Mouse (Mus musculus) liver, embryonic 14.5 days (tissue): ENCODE data around the gene Stim1. TPM values are rescaled to one million over a fixed set of nuclear protein-coding genes. Genes with fewer than 3 reads are reported as not detected.

Source experiments
- ATAC-seq: fragments of 200-750 bp; cut with Nextera tagmentation; 2 replicates; pipeline ENCODE4 v1.8.0; 2017; ENCODE audit warnings: moderate number of reproducible peaks, mild to moderate bottlenecking, moderate library complexity; ENCODE audit not compliant: insufficient read depth
- DNase-seq, 3 experiments: peaks; one replicate each; pipeline ENCODE4 v3.0.0-alpha.2; 2012 to 2013; ENCODE audit warnings: low read depth in 3 of 3, low spot score in 3 of 3
- H3K27ac ChIP-seq: fragments of 300-500 bp; sonication (generic); 2 replicates; pipeline ENCODE4 v1.5.1; 2014; ENCODE audit warnings: moderate library complexity, mild to moderate bottlenecking, control low read depth, inconsistent platforms
- H3K27me3 ChIP-seq: fragments of 300-500 bp; sonication (generic); 2 replicates; pipeline ENCODE4 v1.6.1; 2014; ENCODE audit warnings: mild to moderate bottlenecking, low read length, moderate library complexity; ENCODE audit not compliant: control insufficient read depth, insufficient read depth
- H3K36me3 ChIP-seq: fragments of 300-500 bp; sonication (generic); replicated peaks from 2 replicates; pipeline ENCODE4 v1.6.1; 2014; ENCODE audit warnings: low read depth; ENCODE audit not compliant: control insufficient read depth, insufficient read depth
- H3K4me1 ChIP-seq, 2 experiments: fragments of 200-500 bp in 1 of 2; fragments of 300-500 bp in 1 of 2; sonication (generic) in 1 of 2; replicated peaks; 2 replicates each; pipeline ENCODE4 v1.6.1; 2012 to 2014; ENCODE audit warnings: antibody characterized with exemption in 1 of 2, inconsistent platforms in 1 of 2, low read length in 1 of 2; ENCODE audit not compliant: control insufficient read depth in 2 of 2, insufficient read depth in 2 of 2
- H3K4me2 ChIP-seq: fragments of 300-500 bp; sonication (generic); 2 replicates; pipeline ENCODE4 v1.6.1; 2014; ENCODE audit warnings: low read depth, mild to moderate bottlenecking, control low read depth, moderate library complexity
- H3K4me3 ChIP-seq, 2 experiments: fragments of 200-500 bp in 1 of 2; fragments of 300-500 bp in 1 of 2; sonication (generic) in 1 of 2; 2 replicates each; pipeline ENCODE4 v1.5.1; 2012 to 2014; ENCODE audit warnings: low read depth in 2 of 2, low read length in 2 of 2, mild to moderate bottlenecking in 2 of 2, control low read depth in 1 of 2, inconsistent platforms in 1 of 2, moderate library complexity in 1 of 2; ENCODE audit not compliant: insufficient read depth in 1 of 2
- H3K9ac ChIP-seq: fragments of 300-500 bp; sonication (generic); replicated peaks from 2 replicates; pipeline ENCODE4 v1.6.1; 2014; ENCODE audit warnings: mild to moderate bottlenecking, control low read depth, moderate library complexity
- H3K9me3 ChIP-seq: fragments of 300-500 bp; sonication (generic); 2 replicates; pipeline ENCODE4 v1.6.1; 2016; ENCODE audit warnings: low read length, mixed read lengths; ENCODE audit not compliant: control insufficient read depth
- CTCF ChIP-seq: IDR thresholded peaks from 2 replicates; pipeline ENCODE4 v1.5.1; 2016; ENCODE audit warnings: antibody characterized with exemption, low read depth, control low read depth
- EP300 ChIP-seq: IDR thresholded peaks from 2 replicates; pipeline ENCODE4 v1.6.1; 2016; ENCODE audit warnings: antibody characterized with exemption, low read depth
- WGBS: fragments of 180-500 bp; shearing (Covaris S2); extraction: QIAGEN DNeasy Blood & Tissue Kit; methylation state at CpG from one replicate; pipeline ENCODE4 v1.1.7; 2014; ENCODE audit not compliant: insufficient replicate concordance; 5-methylcytosine and 5-hydroxymethylcytosine counted together
- polyA plus RNA-seq, 2 experiments: library from polyadenylated mRNA; depleted of rRNA in 1 of 2; stranded (reverse) in 1 of 2; unstranded in 1 of 2; fragments of >200 nt; fragmentation: Nextera tagmentation in 1 of 2; extraction: Ambion mirVana in 1 of 2; gene quantifications; 2 replicates each; pipeline versions ENCODE4 v1.2.1 to v1.2.3; 2012 to 2014

The Stim1 gene
- polyA plus RNA-seq, 2 experiments, result 7.9 to 9.3 TPM

DNA sequence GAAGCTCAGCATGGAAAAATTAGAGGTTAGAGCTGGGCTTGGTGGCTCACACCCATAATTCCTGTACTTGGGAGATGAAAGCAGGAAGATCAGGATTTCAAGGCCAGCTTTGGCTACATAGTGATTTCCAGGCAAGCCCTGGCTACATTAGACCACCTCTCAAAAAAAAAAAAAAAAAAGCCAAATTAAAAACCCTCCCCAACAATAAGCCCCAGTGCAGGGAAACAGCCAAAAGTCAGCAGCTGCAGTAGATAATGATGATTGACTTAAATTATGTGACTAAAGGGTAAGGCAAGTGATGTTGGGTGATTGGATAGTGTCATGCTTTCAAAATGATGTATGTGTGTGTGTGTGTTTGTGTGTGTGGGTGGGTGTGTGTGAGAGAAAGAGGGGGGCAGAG, 47.3 kb downstream of the Stim1 start:
- Histone ChIP-seq H3K36me3 (no peaks in the 10 kb centered on the region), H3K9me3 (no peaks in the 10 kb centered on the region), H3K4me3 (no peak overlapping the region), H3K27me3 (no peaks in the 10 kb centered on the region), H3K4me1 (peaks cover 18 to 19% of the 10 kb centered on the region in 2 experiments), H3K4me2 (peak overlapping the region; percentile 33), H3K9ac (no peak overlapping the region), H3K27ac (no peak overlapping the region)
- ATAC-seq (no peak), DNase-seq (no peak)
- TF ChIP-seq EP300 (no peak), CTCF (no peak)

DNA sequence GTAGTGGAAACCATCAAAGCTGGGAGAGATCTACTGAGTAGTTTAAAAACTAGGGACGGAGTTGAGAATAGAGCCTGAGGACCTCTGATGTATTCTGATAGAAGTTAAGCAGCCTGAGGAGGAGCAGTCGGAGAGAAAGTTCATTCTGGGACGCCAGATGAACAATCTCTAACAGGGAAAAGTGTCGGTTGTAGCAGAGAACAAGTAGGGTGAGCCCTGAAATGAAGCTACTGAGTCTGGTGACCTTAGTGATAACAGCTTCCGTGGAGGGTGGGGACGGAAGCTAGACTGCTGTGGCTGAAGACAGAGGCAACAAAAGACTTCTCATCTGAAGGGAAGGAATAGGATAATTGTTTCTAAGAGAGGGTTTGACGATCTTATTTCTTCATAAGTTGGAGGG, 47.8 kb downstream of the Stim1 start:
- H3K4me2 ChIP-seq, result peak overlapping the region; percentile 33
- H3K27me3 ChIP-seq, result no peaks in the 10 kb centered on the region
- no peaks in the 10 kb centered on the region for H3K36me3 ChIP-seq
- no peak overlapping the region for H3K4me3 ChIP-seq
- H3K9ac ChIP-seq, result no peak overlapping the region
- H3K4me1 ChIP-seq, result peaks cover 18 to 19% of the 10 kb centered on the region in 2 experiments
- peak; percentile 14 to 38 (median 27) for DNase-seq
- WGBS, result 7% methylated on average over 7 of the region's 7 CpGs
- no peak overlapping the region; the same call in 1 of the 2 replicates for H3K27ac ChIP-seq
- no peaks in the 10 kb centered on the region for H3K9me3 ChIP-seq
- TF ChIP-seq EP300 (no peak), CTCF (no peak)
- peak; percentile 65; the same call in 1 of the 2 replicates for ATAC-seq

DNA sequence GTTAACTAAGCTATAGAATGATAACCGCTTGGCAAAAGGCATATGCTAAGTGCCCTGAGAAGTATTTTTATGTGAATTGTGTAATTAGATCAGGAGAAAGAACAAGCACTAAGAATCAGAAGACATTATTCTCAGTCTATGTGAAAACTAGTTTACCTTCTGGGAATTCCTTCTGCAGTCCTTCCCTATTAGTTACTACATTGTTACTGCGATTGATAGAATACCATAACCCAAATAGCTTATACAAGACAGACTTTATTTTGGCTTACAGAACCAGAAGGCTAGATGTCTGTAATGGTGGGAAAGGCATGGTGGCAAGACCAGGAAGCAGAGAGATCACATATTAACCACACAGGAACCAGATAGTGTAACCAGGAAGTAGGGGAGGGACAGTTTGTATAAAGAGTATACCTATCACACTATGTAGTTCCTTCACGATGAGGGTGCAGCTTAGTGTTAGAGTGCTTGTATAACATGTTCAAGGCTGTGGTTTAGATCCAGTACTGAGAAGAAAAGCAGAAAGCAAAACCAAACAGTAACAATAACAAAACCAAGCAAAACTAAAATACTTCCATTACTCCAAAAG, 50.1 kb downstream of the Stim1 start:
- ATAC-seq, result no peak
- DNase-seq, result no peak
- Histone ChIP-seq H3K27me3 (no peaks in the 10 kb centered on the region), H3K4me1 (peaks cover 16 to 19% of the 10 kb centered on the region in 2 experiments), H3K9me3 (no peaks in the 10 kb centered on the region), H3K4me2 (no peak overlapping the region), H3K9ac (no peak overlapping the region), H3K36me3 (no peaks in the 10 kb centered on the region), H3K27ac (no peak overlapping the region), H3K4me3 (no peak overlapping the region)
- WGBS, result 60% methylated on average over 3 of the region's 3 CpGs
- TF ChIP-seq CTCF (no peak), EP300 (no peak)

DNA sequence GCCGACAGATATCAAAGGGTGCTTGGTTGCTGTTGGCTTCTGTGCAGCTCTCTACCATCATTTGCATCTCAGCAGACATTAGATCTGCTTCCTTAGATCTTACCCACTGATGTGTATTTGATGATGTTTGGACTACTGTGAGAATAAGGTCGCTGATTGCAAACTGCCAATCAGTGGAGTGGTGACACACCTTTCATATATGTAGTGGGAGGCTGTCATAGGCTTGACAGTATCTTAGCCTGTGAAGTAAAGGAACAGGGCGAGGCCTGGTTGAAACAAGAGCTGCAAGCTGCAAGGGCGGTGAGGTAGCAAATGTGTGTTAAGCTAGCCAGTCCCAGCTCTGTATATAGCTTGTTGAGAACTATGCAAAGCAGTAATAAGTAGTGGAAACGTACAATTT, 54.5 kb downstream of the Stim1 start:
- no peak for ATAC-seq
- H3K27ac ChIP-seq, result no peak overlapping the region
- no peak overlapping the region for H3K4me2 ChIP-seq
- 69% methylated on average over 5 of the region's 5 CpGs for WGBS
- no peaks in the 10 kb centered on the region for H3K4me1 ChIP-seq
- no peaks in the 10 kb centered on the region for H3K27me3 ChIP-seq
- no peaks in the 10 kb centered on the region for H3K36me3 ChIP-seq
- H3K9me3 ChIP-seq, result no peaks in the 10 kb centered on the region
- TF ChIP-seq EP300 (no peak), CTCF (no peak)
- H3K4me3 ChIP-seq, result no peak overlapping the region
- no peak overlapping the region for H3K9ac ChIP-seq
- DNase-seq, result no peak

DNA sequence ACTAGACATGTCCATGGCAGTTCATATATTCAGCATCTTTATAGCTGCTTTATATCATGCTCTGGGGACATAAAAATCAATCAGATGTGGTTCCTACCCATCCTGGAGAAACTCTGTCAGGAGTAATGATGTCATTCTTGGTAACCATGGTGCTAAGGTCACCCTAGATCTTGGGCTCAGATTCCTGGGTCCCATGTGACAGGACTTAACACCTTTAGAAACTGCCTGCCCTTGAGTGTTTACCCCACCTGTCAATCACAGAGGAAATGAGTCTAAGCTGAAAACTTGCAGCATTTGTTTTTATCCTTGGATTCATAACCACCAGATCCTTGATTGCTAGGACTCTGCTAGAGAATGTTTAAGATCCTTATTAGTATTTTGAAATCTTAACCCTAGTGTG, 58.7 kb downstream of the Stim1 start:
- no peak overlapping the region for H3K4me3 ChIP-seq
- DNase-seq, result no peak
- no peak overlapping the region for H3K9ac ChIP-seq
- TF ChIP-seq EP300 (no peak), CTCF (no peak)
- no peaks in the 10 kb centered on the region for H3K27me3 ChIP-seq
- H3K27ac ChIP-seq, result no peak overlapping the region
- no peaks in the 10 kb centered on the region for H3K4me1 ChIP-seq
- no peaks in the 10 kb centered on the region for H3K9me3 ChIP-seq
- H3K4me2 ChIP-seq, result no peak overlapping the region
- ATAC-seq, result no peak
- no peaks in the 10 kb centered on the region for H3K36me3 ChIP-seq
